Mouse (Mus musculus) CD4-positive, CD25-positive, alpha-beta regulatory T cell, adult 9 weeks (primary cell): ENCODE results near the gene Insm1. TPM values are rescaled to one million over a fixed set of nuclear protein-coding genes. Genes with fewer than 3 reads are reported as not detected.

ENCODE experiments used
- polyA plus RNA-seq: library from polyadenylated mRNA; unstranded; fragments of 100-300 nt; shearing (Covaris generic); gene quantifications from one replicate; pipeline ENCODE4 v1.2.1, GENCODE M21; 2017

The Insm1 gene
- not detected for polyA plus RNA-seq

DNA sequence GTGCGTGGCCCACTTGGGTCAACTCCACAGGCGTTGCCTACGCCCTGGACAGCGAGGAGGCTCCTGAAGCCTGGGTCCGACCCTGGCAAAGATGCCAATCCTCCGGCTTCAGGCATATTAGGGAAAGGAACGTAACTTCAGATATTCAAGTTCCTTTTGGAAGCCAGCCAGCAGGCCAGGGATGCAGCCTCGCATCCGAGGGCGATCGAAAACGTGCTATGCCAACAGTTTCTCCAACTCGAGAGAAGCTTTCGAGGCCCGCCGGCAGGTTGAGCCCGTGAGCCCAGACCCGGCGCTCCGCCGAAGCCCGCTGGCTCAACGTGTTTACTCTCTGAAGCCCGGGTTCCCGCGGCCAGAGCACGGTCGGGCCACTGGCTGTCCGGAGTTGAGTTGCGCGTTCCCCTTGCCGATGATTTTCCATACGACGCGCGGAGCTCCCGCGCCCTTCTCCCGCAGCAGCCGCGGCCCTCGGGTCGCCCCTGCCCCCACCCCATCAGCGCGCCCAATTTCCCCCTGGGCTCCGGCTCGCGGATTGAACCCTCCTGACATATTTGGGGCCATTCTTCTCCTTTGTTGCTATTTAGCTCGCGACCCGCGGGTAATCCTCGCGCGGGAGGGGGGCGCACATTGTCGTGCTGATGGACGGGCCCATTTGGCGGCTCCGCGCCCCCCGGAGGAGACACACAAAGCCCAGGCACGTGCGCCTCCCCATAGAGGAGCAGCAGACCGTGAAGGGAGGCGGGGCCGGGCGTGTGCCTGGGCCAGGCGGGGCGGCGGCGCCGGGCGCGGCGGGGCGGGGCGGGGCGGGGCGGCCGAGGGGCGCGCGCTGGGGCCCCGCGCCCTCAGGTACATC lies at the start of gene Insm1:
TSS of gene Insm1 (plus strand) at position 846 of the 853 bp plus-strand sequence.

